Mouse (Mus musculus): ENCODE measurements around the gene Arsa. TPM values are rescaled to one million over a fixed set of nuclear protein-coding genes. Genes with fewer than 3 reads are reported as not detected.
A peak's percentile ranks its signal among the peaks of the same experiment; 100 is the strongest.
"Not testable (repeated sequence)": the region's sequence is repeated elsewhere in the genome, so short reads cannot be mapped to it uniquely, and the experiment has no call there.

Arsa gene
- polyA plus RNA-seq, 1 experiment from 2014 or later = 27.6 TPM

- no peak overlapping the region for H3K4me3 ChIP-seq
- no peaks in the 10 kb centered on the region for H3K9me3 ChIP-seq
- WGBS = 42% methylated on average over 8 of the region's 8 CpGs
- H3K27ac ChIP-seq = no peak overlapping the region
- H3K36me3 ChIP-seq = no peaks in the 10 kb centered on the region
- no peak overlapping the region for H3K9ac ChIP-seq
- ATAC-seq (ENCODE audit: insufficient number of reproducible peaks, low FRiP score, low TSS enrichment, low read depth) = no peak
- H3K4me1 ChIP-seq = no peaks in the 10 kb centered on the region
- H3K4me2 ChIP-seq = no peak overlapping the region
- no peaks in the 10 kb centered on the region for H3K27me3 ChIP-seq
Observed at GRCm38 (mm10) chr15:89442486-89443070, 34.6 kb downstream of the Arsa start.

DNA sequence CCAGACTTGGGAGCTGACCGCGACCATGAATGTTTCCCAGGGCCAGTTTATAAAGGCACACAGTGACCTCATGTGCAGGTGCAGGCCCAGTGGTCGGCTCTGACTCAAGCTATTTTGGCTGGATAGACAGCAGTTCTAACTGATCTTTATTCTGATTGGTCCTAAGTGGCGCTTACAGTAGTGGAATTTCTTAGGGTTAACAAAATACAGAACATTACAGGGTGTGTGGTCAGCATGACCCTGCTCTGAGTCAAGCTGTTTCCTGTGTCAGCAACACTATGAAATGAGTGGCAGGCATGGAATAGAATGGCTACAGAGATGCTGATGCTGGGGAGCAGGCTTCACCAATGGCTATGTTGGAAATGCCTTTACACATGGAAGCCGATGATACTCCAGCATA is 41.3 kb downstream of the Arsa start:
- no peak overlapping the region for H3K4me2 ChIP-seq
- H3K27me3 ChIP-seq = no peaks in the 10 kb centered on the region
- H3K4me1 ChIP-seq = no peaks in the 10 kb centered on the region
- H3K27ac ChIP-seq = no peak overlapping the region
- no peak overlapping the region for H3K9ac ChIP-seq
- H3K36me3 ChIP-seq = no peaks in the 10 kb centered on the region
- no peak overlapping the region for H3K4me3 ChIP-seq
- no peak for ATAC-seq (ENCODE audit: insufficient number of reproducible peaks, low FRiP score, low TSS enrichment, low read depth)
- WGBS = 83% methylated on average over 5 of the region's 5 CpGs
- no peaks in the 10 kb centered on the region for H3K9me3 ChIP-seq

DNA sequence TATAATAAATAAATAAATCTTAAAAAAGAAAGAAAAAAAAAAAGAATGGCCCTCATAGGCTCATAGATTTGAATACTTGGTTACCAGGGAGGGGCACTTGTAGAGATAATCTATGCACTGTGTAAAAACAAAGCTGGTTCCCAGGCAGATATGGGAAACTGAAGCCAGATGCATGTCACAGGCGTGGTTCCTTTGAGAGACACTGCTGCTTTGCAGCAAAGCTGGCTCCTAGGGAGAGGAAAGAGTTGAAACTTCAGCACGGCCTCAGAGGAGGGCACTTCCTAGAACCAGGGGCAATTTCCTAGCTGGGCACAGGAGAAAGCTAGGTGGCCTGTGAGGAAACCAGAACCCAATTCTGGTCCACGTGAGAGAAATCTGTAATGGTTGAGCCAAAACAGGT is 43.1 kb downstream of the Arsa start:
- Histone ChIP-seq H3K9me3 (no peaks in the 10 kb centered on the region), H3K4me2 (no peak overlapping the region), H3K36me3 (no peaks in the 10 kb centered on the region), H3K9ac (no peak overlapping the region), H3K4me3 (no peak overlapping the region), H3K4me1 (peaks cover 4% of the 10 kb centered on the region; the same call in 1 of the 2 replicates), H3K27ac (no peak overlapping the region), H3K27me3 (no peaks in the 10 kb centered on the region)
- 60% methylated on average over 3 of the region's 3 CpGs for WGBS
- no peak for ATAC-seq (ENCODE audit: insufficient number of reproducible peaks, low FRiP score, low TSS enrichment, low read depth)

- no peak overlapping the region for H3K9ac ChIP-seq
- no peak overlapping the region for H3K4me2 ChIP-seq
- no peak overlapping the region for H3K27ac ChIP-seq
- H3K4me3 ChIP-seq = no peak overlapping the region
- peaks cover 2% of the 10 kb centered on the region; the same call in 1 of the 2 replicates for H3K36me3 ChIP-seq
- no peaks in the 10 kb centered on the region for H3K9me3 ChIP-seq
- ATAC-seq (ENCODE audit: insufficient number of reproducible peaks, low FRiP score, low TSS enrichment, low read depth) = no peak
- H3K27me3 ChIP-seq = no peaks in the 10 kb centered on the region
- H3K4me1 ChIP-seq = peaks cover 12% of the 10 kb centered on the region
- 73% methylated on average over 4 of the region's 4 CpGs for WGBS
Observed at GRCm38 (mm10) chr15:89432946-89433345, 44.3 kb downstream of the Arsa start.

DNA sequence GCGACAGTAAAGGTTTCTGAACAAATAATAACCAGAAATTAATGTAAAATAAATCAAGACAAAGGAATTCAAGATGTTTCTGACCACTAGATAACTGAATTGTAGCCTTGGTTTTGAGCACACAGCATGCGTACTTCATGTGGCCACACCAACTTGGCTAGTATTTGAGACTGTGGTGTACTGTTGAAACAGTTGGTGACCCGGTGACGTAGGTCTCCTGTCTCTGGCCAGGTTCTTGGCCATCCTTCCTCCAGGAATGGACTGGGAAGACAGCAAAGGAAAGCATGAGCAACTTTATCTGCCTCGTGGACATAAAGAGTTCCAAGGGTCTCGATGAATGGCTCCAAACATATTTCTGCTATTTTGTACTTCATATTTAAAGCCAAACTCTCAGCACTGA is 45.4 kb downstream of the Arsa start:
- Histone ChIP-seq H3K27ac (no peak overlapping the region), H3K4me2 (no peak overlapping the region), H3K9me3 (no peaks in the 10 kb centered on the region), H3K36me3 (peaks cover 12% of the 10 kb centered on the region), H3K4me1 (peaks cover 12% of the 10 kb centered on the region), H3K9ac (no peak overlapping the region), H3K4me3 (no peak overlapping the region), H3K27me3 (no peaks in the 10 kb centered on the region)
- ATAC-seq (ENCODE audit: insufficient number of reproducible peaks, low FRiP score, low TSS enrichment, low read depth) = no peak
- WGBS = 92% methylated on average over 6 of the region's 6 CpGs

DNA sequence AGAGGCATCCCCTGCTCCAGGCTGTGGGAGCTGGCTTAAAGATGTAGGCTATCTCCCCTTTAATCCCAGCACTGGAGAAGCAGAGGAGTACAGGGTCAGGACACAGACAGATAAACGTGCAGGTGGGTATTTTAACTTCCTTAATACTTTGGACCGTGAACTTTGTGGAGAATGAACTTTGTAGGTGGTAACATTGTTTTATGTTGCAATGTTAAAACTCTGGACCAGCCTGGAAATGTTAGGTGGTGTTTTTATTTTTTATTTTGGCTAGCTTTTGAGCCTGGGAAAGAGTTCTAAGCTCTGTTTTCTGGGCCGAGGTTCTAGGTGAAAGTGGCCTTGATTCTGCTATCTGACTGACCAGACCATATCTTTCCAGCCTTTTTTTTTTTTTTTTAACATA is 46.0 kb downstream of the Arsa start:
- 92% methylated on average over 3 of the region's 3 CpGs for WGBS
- Histone ChIP-seq H3K9ac (no peak overlapping the region), H3K4me1 (peaks cover 12% of the 10 kb centered on the region), H3K4me3 (no peak overlapping the region), H3K36me3 (peaks cover 18% of the 10 kb centered on the region), H3K27me3 (no peaks in the 10 kb centered on the region), H3K27ac (no peak overlapping the region), H3K9me3 (no peaks in the 10 kb centered on the region), H3K4me2 (no peak overlapping the region)
- ATAC-seq (ENCODE audit: insufficient number of reproducible peaks, low FRiP score, low TSS enrichment, low read depth) = no peak

DNA sequence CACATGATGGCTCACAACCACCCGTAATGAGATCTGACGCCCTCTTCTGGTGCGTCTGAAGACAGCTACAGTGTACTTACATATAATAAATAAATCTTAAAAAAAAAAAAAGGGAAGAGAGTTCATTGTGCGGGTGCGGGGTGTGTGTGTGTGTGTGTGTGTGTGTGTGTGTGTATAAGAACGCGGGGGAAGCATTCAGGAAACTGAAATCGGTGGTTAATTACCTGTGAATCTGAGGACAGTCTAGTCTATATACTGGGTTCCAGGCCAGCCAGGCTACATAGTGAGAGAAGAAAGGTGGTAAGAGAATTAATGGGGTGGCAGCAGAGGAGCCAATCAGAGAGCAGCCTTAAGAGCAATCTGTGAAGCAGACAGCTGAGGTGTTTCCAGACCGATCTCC is 46.5 kb downstream of the Arsa start:
- WGBS = 83% methylated on average over 9 of the region's 9 CpGs
- not testable (repeated sequence) for H3K4me2 ChIP-seq; ATAC-seq (ENCODE audit: insufficient number of reproducible peaks, low FRiP score, low TSS enrichment, low read depth)

GRCm38 (mm10) chr15:89430341-89430740 is 46.9 kb downstream of the Arsa start:
- peak overlapping the region; percentile 96 for H3K27ac ChIP-seq
- no peak for ATAC-seq (ENCODE audit: insufficient number of reproducible peaks, low FRiP score, low TSS enrichment, low read depth)
- H3K27me3 ChIP-seq = no peaks in the 10 kb centered on the region
- H3K9me3 ChIP-seq = no peaks in the 10 kb centered on the region
- H3K4me2 ChIP-seq = peak overlapping the region; percentile 85
- H3K9ac ChIP-seq = 0 out of 2 replicates have a peak overlapping the region, but pooled peaks have one; percentile 67
- H3K4me1 ChIP-seq = peaks cover 14% of the 10 kb centered on the region
- peak overlapping the region; percentile 79 for H3K4me3 ChIP-seq
- peaks cover 23% of the 10 kb centered on the region for H3K36me3 ChIP-seq
- 50% methylated on average over 6 of the region's 6 CpGs for WGBS

More for the DNA sequence above, 46.5 kb downstream of the Arsa start:
- H3K36me3 ChIP-seq = peaks cover 23% of the 10 kb centered on the region
- not testable (repeated sequence) for H3K4me3 ChIP-seq, H3K27me3 ChIP-seq, H3K9ac ChIP-seq, H3K9me3 ChIP-seq, H3K27ac ChIP-seq
- peaks cover 12% of the 10 kb centered on the region for H3K4me1 ChIP-seq

DNA sequence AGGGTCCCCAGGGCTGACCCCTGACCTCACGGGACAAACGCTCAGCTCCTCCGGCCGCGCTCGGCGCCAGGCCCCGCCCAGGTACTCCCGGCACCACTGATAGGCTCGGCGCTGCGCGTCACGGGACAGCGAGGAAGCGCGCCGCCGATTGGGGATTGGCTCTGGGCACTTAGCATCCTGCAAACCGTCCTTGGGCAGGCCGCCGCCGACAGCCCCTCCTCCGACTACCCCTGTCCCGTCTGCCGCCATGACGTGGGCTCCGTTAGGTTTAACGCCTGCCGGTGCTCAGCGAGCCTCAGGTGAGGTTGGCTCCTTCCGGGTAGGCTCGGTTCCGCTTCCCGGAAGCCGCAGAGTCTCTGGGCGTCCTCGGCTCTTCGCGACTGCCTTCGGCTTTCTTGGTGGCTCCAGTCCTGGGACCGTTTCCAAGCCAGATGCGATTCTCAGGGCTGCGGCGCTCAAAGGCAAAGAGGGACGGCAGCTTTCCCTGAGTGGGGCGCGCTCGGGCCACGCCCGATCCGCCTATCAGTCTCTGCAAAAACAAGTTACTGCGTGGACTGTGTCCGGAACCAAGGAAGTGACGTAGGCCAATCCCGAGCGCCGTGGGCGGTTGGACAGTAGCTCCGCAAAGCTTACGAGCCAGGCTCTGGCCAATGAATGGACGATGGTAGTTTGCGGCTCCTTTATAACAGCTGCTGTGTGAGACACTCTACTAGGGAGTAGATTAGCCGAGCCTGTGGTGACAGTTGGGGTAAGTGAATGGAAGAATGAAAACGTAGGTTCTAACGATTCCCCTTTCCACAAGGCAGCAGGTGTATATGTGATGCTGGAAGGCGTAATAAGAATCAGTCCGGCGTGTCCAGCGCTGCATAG is 47.6 kb downstream of the Arsa start, which contains the start of the genes C730034F03Rik, Gm44502 and Chkb:
TSS of gene C730034F03Rik (plus strand) at position 238 of the 870 bp plus-strand sequence.
TSS of gene Gm44502 (minus strand) at position 345 of the 870 bp plus-strand sequence.
TSS of gene Chkb (minus strand) at position 557 of the 870 bp plus-strand sequence.
- WGBS = under 1% methylated on average over 70 of the region's 70 CpGs
- Histone ChIP-seq H3K27me3 (no peaks in the 10 kb centered on the region), H3K36me3 (peaks cover 23% of the 10 kb centered on the region), H3K4me2 (peak within 1 kb of the TSS; percentile 85), H3K27ac (peak within 1 kb of the TSS; percentile 96), H3K9me3 (no peaks in the 10 kb centered on the region), H3K4me3 (peak within 1 kb of the TSS; percentile 79), H3K9ac (peak within 1 kb of the TSS; percentile 67), H3K4me1 (peaks cover 14% of the 10 kb centered on the region)
- ATAC-seq (ENCODE audit: insufficient number of reproducible peaks, low FRiP score, low TSS enrichment, low read depth) = peak; percentile 89

DNA sequence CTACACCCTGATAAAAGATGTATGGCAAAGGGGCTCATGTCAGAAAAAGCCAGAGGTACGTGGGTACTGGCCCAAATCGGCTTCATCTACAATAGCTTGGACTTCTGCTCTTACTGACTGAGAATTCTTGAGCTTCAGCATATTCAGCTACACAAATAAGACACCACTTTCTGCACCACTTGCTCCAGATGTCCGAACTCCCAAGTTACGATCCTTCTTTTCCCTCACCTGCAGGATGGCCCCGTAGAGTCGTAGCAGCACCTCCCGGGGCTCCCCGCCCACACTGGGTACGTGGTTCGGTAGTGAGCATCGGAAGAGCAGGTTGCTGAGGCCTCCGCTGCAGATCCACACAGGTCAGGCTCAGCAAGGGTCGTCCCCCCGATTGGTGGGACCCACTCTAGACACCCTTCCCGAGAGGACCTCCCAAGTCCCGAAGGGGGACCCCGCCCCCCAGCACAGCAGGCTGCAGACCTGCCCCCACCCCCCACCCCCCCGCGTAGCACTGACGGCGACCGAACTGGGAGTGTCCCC is 48.3 kb downstream of the Arsa start:
- H3K4me1 ChIP-seq = peaks cover 14% of the 10 kb centered on the region
- peak overlapping the region; percentile 79 for H3K4me3 ChIP-seq
- 5% methylated on average over 22 of the region's 22 CpGs for WGBS
- peak; percentile 40; the same call in 1 of the 2 replicates for ATAC-seq (ENCODE audit: insufficient number of reproducible peaks, low FRiP score, low TSS enrichment, low read depth)
- no peaks in the 10 kb centered on the region for H3K27me3 ChIP-seq
- H3K9ac ChIP-seq = peak overlapping the region; percentile 67
- H3K36me3 ChIP-seq = peaks cover 23% of the 10 kb centered on the region
- peak overlapping the region; percentile 96 for H3K27ac ChIP-seq
- peak overlapping the region; percentile 85 for H3K4me2 ChIP-seq
- no peaks in the 10 kb centered on the region for H3K9me3 ChIP-seq

GRCm38 (mm10) chr15:89428136-89428790 is 49.0 kb downstream of the Arsa start:
- H3K27ac ChIP-seq = no peak overlapping the region
- no peaks in the 10 kb centered on the region for H3K9me3 ChIP-seq
- 83% methylated on average over 19 of the region's 19 CpGs for WGBS
- H3K4me3 ChIP-seq = peak overlapping the region; percentile 79
- peaks cover 23% of the 10 kb centered on the region for H3K36me3 ChIP-seq
- ATAC-seq (ENCODE audit: insufficient number of reproducible peaks, low FRiP score, low TSS enrichment, low read depth) = no peak
- no peaks in the 10 kb centered on the region for H3K27me3 ChIP-seq
- H3K4me2 ChIP-seq = peak overlapping the region; percentile 85
- peaks cover 14% of the 10 kb centered on the region for H3K4me1 ChIP-seq
- H3K9ac ChIP-seq = peak overlapping the region; percentile 67; the same call in 1 of the 2 replicates
